Mouse (Mus musculus): ENCODE results near the gene Kcnip4.

GRCm38 (mm10) chr5:48421957-48422356, 1102.8 kb downstream of the Kcnip4 start:
- TF ChIP-seq CTCF (IDR thresholded peaks at IDR 0.05; ENCODE audit: insufficient read depth, low read length) (no peak), POLR2A (IDR thresholded peaks at IDR 0.05; ENCODE audit: borderline replicate concordance, extremely low read depth, low read depth, low read length) (no peak)

Measured in lung, adult 2 months (tissue).